Mouse (Mus musculus): ENCODE data around the gene Eva1b.
"Not testable (repeated sequence)": the region's sequence is repeated elsewhere in the genome, so short reads cannot be mapped to it uniquely, and the experiment has no call there.

Gene Eva1b

GRCm38 (mm10) chr4:126155869-126156268 is 8.3 kb downstream of the Eva1b start:
- no peak for DNase-seq (ENCODE audit: low spot score in 2 of 2)

- no peak for DNase-seq (ENCODE audit: low spot score in 2 of 2)
These were observed 9.1 kb downstream of the Eva1b start for GRCm38 (mm10) chr4:126156617-126157016.

DNA sequence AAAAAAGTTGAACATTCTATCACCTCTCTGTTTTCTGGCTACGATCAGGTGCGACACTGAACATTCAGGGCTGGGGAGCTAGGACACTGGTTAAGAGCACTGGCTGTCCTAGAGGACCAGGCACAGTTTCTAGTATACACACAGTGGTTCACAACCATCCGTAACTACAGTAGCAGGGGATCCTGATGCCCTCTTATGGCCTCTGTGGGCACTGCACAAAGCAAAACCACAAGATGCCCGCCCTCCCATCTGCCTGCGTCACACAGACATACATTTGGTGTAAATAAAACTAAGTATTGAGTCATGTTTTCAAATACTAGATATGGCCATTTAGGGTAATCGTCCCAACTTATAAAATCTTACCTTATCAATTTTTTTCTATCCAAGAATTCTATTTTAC is 10.0 kb downstream of the Eva1b start:
- DNase-seq (ENCODE audit: low spot score in 2 of 2): no peak

- no peak for DNase-seq (ENCODE audit: low spot score in 2 of 2)
These were observed 11.9 kb downstream of the Eva1b start for GRCm38 (mm10) chr4:126159455-126159854.

GRCm38 (mm10) chr4:126160981-126161380 is 13.4 kb downstream of the Eva1b start:
- DNase-seq (ENCODE audit: low spot score in 2 of 2): no peak

DNA sequence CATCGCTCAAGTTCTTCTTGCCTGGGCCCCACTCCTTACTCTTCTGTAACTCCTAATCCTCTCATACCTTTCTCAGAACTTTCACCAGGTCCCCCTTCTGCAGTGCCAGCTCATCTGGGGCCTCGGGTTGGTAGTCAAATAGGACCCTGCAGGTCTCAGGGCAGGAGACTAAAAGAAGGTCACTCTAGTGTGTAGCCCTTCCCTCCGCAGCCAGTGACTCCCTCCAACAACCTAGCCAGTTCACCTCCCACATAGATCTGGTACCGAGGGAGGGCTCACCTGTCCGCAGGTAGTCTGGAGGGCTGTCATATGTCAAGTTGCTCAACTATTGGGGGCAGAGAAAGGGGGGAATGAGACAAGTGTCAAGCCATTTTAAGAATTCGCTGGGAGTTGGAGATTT is 13.9 kb downstream of the Eva1b start:
- DNase-seq (ENCODE audit: low spot score in 2 of 2): no peak

GRCm38 (mm10) chr4:126161986-126162385 is 14.4 kb downstream of the Eva1b start:
- DNase-seq (ENCODE audit: low spot score in 2 of 2): no peak

- DNase-seq (ENCODE audit: low spot score in 2 of 2): peak; percentile 94 to 95
These were observed 15.1 kb downstream of the Eva1b start for GRCm38 (mm10) chr4:126162544-126163066.

DNA sequence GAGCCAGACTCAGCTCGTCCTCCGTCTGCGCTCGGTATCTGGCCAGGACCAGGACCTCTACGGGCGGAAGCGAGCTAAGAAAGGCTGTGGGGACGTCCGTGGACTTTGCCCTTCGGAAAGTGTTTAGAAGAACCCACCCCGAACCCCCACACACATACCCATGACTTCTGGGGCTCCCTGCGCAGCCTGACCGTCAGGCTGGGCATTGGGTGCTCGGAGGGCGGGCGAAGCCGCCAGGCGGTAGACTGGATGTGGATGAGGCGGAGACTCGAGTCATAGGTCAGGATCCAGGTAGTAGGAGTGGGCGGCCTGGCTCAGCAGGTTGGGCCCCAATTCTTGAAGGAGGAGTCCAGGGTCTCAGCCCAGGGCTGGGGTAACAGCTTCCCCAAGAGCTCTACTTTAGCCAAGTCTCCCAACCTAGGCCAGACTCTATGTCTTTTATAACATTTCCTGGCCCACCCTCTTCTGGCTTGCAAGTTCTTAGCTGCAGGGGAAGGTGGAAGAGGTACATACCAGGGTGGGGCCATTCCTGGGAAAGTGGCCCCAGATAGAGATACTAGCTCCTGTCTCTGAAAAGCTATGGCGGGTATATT is 15.6 kb downstream of the Eva1b start, which contains the start of gene Sh3d21:
Gene Sh3d21, minus strand, starts transcription at position 425 of the 593 bp plus-strand sequence.
- peak in 1 of 2 experiments; percentile 47 for DNase-seq (ENCODE audit: low spot score in 2 of 2)

GRCm38 (mm10) chr4:126163685-126164084 is 16.1 kb downstream of the Eva1b start:
- DNase-seq (ENCODE audit: low spot score in 2 of 2): no peak

GRCm38 (mm10) chr4:126165092-126165491 is 17.5 kb downstream of the Eva1b start:
- DNase-seq (ENCODE audit: low spot score in 2 of 2): not testable (repeated sequence)

DNA sequence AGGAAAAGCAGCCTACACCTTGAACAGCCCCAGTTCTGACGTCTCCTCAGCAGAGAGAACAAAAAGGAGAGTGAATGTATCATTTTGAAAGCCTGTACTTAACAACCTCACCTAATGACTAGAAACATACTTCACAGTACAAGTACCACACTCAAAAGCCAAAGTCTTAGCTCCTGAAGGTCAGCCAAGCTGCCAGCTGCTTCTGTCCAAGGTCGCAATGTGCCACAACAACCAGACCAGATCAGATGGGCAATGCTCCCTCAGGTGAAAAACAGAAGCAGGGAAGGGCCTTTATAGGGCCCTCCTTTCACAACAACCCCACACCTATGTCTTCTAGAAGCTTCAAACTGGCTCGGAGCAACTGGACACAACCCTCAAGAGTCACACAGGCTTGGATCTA is 18.5 kb downstream of the Eva1b start:
- DNase-seq (ENCODE audit: low spot score in 2 of 2): peak in 1 of 2 experiments; percentile 64

GRCm38 (mm10) chr4:126168851-126169250 is 21.3 kb downstream of the Eva1b start:
- DNase-seq (ENCODE audit: low spot score in 2 of 2): no peak

DNA sequence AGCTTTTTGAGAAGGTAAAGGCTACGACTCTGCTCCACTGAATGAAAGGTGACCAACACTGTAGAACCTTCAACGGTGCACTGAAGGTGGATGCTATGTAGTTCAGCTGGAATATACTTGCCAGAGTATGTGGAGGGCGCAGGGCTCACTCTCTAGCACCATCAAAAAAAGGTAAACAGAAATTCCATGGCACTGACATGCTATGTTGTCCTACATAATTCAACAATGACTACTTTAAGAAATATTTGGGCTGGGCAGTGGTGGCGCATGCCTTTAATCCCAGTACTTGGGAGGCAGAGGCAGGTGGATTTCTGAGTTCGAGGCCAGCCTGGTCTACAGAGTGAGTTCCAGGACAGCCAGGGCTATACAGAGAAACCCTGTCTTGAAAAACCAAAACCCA is 23.2 kb downstream of the Eva1b start:
- DNase-seq (ENCODE audit: low spot score in 2 of 2): not testable (repeated sequence)

DNA sequence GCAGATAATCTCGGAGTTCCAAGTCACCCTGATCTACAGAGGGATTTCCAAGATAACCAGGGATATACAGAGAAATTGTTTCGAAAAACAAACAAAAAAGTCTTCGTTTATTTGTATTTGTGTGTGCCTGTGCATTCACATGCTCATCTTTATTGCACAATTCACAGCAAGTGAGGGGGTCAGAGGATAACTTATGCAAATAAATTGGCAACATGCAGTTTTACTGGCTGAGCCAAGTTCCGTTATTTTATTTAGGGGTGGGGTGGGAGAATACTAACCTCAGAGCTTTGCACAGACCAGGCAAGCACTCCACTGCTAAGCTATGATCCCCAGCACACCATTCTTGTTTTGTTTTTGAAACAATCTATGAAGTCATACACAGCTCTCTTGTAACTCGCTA is 26.3 kb downstream of the Eva1b start:
- DNase-seq (ENCODE audit: low spot score in 2 of 2): no peak

GRCm38 (mm10) chr4:126175980-126176379 is 28.4 kb downstream of the Eva1b start:
- not testable (repeated sequence) for DNase-seq (ENCODE audit: low spot score in 2 of 2)

DNA sequence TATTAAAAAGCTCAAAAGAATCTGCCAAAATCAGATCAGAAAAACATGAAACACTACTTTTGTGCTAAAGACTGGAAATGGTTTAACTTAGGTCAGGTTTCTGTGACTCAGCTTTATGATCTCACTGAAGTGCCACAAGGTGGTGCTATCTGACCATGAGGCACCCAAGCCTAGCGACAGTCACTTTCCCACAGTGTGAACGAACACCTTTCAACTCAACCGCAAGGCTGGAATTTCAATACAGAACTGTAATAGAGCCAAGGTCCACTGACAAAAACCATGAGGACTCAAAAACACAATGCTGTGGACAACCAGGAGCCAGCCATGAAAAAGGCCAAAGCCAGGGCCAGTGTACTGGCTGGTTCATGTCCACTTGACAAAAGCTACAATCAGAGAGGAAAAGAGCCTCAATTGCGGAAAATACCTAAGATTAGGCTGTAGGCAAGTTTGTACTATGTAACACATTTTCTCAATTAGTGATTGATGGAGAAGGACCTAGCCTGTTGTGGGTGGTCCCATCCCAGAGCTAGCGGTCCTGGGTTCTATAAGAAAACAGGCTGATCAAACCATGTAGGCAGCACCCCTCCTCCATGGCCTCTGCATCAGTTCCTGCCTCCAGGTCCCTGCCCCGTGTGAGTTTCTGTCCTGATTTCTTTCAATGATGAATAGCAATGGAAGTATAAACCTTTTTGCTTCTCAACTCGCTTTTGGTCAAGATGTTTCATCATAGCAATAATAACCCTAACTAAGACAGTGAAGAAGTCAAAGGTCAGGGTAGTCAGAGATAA is 33.8 kb downstream of the Eva1b start:
- peak in 1 of 2 experiments; percentile 51 for DNase-seq (ENCODE audit: low spot score in 2 of 2)

DNA sequence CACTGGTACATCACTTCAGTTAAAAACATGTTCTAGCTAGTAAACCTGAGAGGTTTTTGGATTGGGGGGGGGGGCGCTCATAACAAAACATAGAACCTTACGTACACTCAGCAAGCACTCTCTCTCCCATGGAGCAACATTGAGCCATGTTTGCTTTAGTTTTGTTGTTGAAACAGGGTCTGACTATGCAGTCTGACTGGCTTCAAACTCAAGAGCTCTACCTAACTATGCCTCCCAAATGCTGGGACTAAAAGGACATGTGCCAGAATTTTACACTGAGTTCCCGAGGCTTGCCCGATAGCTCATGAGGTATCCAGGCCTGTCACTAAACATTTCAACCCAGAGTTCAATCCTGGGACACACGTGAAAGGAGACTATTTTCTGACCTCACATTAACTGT is 35.5 kb downstream of the Eva1b start:
- DNase-seq (ENCODE audit: low spot score in 2 of 2): no peak

GRCm38 (mm10) chr4:126187096-126187495 is 39.6 kb downstream of the Eva1b start:
- DNase-seq (ENCODE audit: low spot score in 2 of 2): no peak

- no peak for DNase-seq (ENCODE audit: low spot score in 2 of 2)
These were observed 43.1 kb downstream of the Eva1b start for GRCm38 (mm10) chr4:126190636-126191035.

- DNase-seq (ENCODE audit: low spot score in 2 of 2): no peak
These were observed 46.7 kb downstream of the Eva1b start for GRCm38 (mm10) chr4:126194216-126194615.

GRCm38 (mm10) chr4:126194916-126195315 is 47.4 kb downstream of the Eva1b start:
- DNase-seq (ENCODE audit: low spot score in 2 of 2): no peak

- peak in 1 of 2 experiments; percentile 17 for DNase-seq (ENCODE audit: low spot score in 2 of 2)
These were observed 49.9 kb downstream of the Eva1b start for GRCm38 (mm10) chr4:126197485-126197884.

All from heart, adult 9 months (tissue).